Mouse (Mus musculus) hindbrain, embryonic 14.5 days (tissue): ENCODE results near the gene Hmgb1. TPM values are rescaled to one million over a fixed set of nuclear protein-coding genes. Genes with fewer than 3 reads are reported as not detected.

Experiments
- ATAC-seq: fragments of 200-750 bp; cut with Nextera tagmentation; 2 replicates; pipeline ENCODE4 v1.8.0; 2017; ENCODE audit warnings: moderate number of reproducible peaks, mild to moderate bottlenecking, moderate TSS enrichment, moderate library complexity; ENCODE audit not compliant: low FRiP score
- DNase-seq: peaks from one replicate; pipeline ENCODE4 v3.0.0-alpha.2; 2015; ENCODE audit warnings: low spot score
- H3K27ac ChIP-seq: fragments of 300-500 bp; sonication (generic); 2 replicates; pipeline ENCODE4 v1.5.1; 2014; ENCODE audit warnings: mild to moderate bottlenecking, moderate library complexity
- H3K27me3 ChIP-seq: fragments of 300-500 bp; sonication (generic); 2 replicates; pipeline ENCODE4 v1.6.1; 2014; ENCODE audit warnings: mild to moderate bottlenecking, low read length, mixed read lengths; ENCODE audit not compliant: control insufficient read depth, insufficient read depth
- H3K36me3 ChIP-seq: fragments of 300-500 bp; sonication (generic); replicated peaks from 2 replicates; pipeline ENCODE4 v1.6.1; 2014; ENCODE audit not compliant: control insufficient read depth, insufficient read depth
- H3K4me1 ChIP-seq: fragments of 300-500 bp; sonication (generic); replicated peaks from 2 replicates; pipeline ENCODE4 v1.6.1; 2014; ENCODE audit warnings: antibody characterized with exemption, low read length, mixed read lengths; ENCODE audit not compliant: control insufficient read depth, insufficient read depth
- H3K4me2 ChIP-seq: fragments of 300-500 bp; sonication (generic); replicated peaks from 2 replicates; pipeline ENCODE4 v1.6.1; 2014; ENCODE audit warnings: mild to moderate bottlenecking, moderate library complexity
- H3K4me3 ChIP-seq: fragments of 300-500 bp; sonication (generic); replicated peaks from 2 replicates; pipeline ENCODE4 v1.5.1; 2014; ENCODE audit warnings: mild to moderate bottlenecking, low read length
- H3K9ac ChIP-seq: fragments of 300-500 bp; sonication (generic); 2 replicates; pipeline ENCODE4 v1.6.1; 2014
- H3K9me3 ChIP-seq: fragments of 300-500 bp; sonication (generic); 2 replicates; pipeline ENCODE4 v1.6.1; 2016; ENCODE audit warnings: low read length; ENCODE audit not compliant: control insufficient read depth
- WGBS: fragments of 180-500 bp; shearing (Covaris S2); extraction: QIAGEN DNeasy Blood & Tissue Kit; methylation state at CpG from one replicate; pipeline ENCODE4 v1.1.7; 2014; 5-methylcytosine and 5-hydroxymethylcytosine counted together
- polyA plus RNA-seq: library from polyadenylated mRNA; unstranded; fragments of >200 nt; fragmentation: Nextera tagmentation; extraction: Ambion mirVana; gene quantifications from 2 replicates; pipeline ENCODE4 v1.2.1, GENCODE M21; 2014

Hmgb1 gene
- polyA plus RNA-seq, 1 experiment from 2014 or later = 792 TPM

DNA sequence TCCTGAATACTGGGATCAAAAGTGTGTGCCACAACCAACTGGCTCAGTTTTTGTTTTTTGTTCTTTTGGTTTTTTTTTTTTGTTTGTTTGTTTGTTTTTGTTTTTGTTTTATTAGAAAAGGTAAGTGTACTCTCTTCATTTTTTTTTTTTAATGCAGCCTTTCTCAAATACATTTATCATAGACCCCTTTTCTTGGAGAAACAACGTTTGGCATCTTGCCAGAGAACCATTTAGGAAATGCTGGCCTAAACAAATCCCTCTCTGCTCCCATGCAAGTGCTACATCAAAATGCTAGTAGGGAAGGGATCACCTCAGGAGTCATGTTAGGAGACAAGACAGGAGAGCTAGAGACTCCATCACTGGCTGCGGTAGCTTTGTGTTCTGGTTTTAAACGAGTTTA is 76.7 kb downstream of the Hmgb1 start:
- Histone ChIP-seq H3K27me3 (no peaks in the 10 kb centered on the region), H3K4me1 (0 out of 2 replicates have a peak, but pooled peaks cover 3% of the 10 kb centered on the region), H3K4me3 (no peak overlapping the region), H3K27ac (no peak overlapping the region), H3K9ac (no peak overlapping the region), H3K36me3 (no peaks in the 10 kb centered on the region), H3K9me3 (no peaks in the 10 kb centered on the region), H3K4me2 (no peak overlapping the region)
- WGBS = 66% methylated on average over 3 of the region's 3 CpGs
- ATAC-seq = no peak
- no peak for DNase-seq

DNA sequence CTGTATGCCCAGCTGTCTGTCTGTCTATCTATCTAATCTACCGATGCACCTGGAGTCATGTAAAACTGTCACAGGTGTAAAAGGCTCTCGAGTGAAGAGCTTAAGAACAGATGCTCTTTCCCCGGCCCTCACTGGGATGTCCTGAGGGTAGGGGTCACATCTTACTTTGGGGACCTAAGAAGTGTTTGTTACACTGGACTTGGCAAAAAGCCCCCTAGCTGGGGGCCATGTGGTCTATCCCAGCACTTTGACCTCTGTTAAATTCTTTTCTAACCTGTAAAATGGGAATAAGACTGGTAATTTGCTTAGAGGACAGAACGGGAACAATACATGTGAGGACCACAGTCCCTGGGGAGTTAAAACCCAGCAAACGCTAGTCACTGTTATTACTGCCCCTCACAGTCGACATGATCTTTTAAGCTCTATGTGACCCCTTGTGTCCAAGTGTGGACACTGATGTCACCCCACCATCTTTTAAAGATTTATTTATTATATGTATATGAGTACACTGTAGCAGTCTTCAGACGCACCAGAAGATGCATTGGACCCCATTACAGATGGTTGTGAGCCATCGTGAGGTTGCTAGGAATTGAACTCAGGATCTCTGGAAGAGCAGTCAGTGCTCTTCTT is 80.1 kb downstream of the Hmgb1 start:
- no peak for ATAC-seq
- Histone ChIP-seq H3K4me2 (no peak overlapping the region), H3K9ac (no peak overlapping the region), H3K27ac (no peak overlapping the region), H3K4me3 (no peak overlapping the region), H3K9me3 (no peaks in the 10 kb centered on the region), H3K27me3 (no peaks in the 10 kb centered on the region), H3K4me1 (0 out of 2 replicates have a peak, but pooled peaks cover 3% of the 10 kb centered on the region), H3K36me3 (no peaks in the 10 kb centered on the region)
- DNase-seq = no peak
- WGBS = 86% methylated on average over 8 of the region's 8 CpGs

DNA sequence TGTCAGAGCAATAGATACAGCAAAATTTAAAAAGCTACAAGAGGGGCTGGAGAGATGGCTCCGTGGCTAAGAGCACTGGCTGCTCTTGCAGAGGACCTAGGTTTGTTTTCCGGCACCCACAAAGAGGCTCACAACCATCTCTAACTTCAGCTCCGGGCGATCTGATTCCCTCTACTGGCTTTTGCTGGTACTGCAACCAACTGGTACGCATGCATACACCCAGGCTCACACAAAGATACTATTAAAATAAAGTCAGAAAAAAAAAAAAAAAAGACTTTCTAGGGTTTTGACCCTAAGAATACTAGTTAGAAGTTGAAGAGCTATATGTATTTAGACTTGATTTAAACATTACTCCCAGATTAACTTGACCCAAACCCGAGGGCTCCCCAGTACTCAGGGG is 82.4 kb downstream of the Hmgb1 start:
- no peak for ATAC-seq
- 87% methylated on average over 6 of the region's 6 CpGs for WGBS
- H3K27ac ChIP-seq = no peak overlapping the region
- H3K27me3 ChIP-seq = no peaks in the 10 kb centered on the region
- H3K4me3 ChIP-seq = no peak overlapping the region
- no peak overlapping the region for H3K9ac ChIP-seq
- no peak overlapping the region for H3K4me2 ChIP-seq
- no peaks in the 10 kb centered on the region for H3K9me3 ChIP-seq
- H3K4me1 ChIP-seq = 0 out of 2 replicates have a peak, but pooled peaks cover under 1% of the 10 kb centered on the region
- DNase-seq = no peak
- no peaks in the 10 kb centered on the region for H3K36me3 ChIP-seq

DNA sequence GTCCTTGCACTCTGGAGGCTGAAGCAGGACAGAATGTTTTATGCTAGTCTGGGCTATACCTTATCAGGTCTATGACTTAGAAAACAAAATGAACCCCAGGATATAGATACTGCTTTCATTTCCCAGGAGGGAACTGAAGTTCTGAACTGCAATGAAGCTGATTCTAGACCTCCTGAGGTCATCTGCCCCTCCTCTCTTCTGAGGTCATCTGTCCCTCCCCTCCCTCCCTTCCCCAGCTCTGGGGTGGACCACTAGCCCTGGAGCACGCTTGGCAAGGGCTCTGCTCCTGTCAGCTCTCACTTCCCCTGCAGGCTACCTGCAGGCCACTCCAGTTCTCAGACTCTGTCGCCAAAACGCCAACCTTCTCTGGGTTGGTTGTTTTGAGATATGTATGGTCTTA is 84.2 kb downstream of the Hmgb1 start:
- no peak overlapping the region for H3K9ac ChIP-seq
- WGBS = 67% methylated on average over 3 of the region's 3 CpGs
- no peaks in the 10 kb centered on the region for H3K9me3 ChIP-seq
- H3K4me3 ChIP-seq = no peak overlapping the region
- no peaks in the 10 kb centered on the region for H3K4me1 ChIP-seq
- H3K36me3 ChIP-seq = no peaks in the 10 kb centered on the region
- no peak for DNase-seq
- no peaks in the 10 kb centered on the region for H3K27me3 ChIP-seq
- ATAC-seq = no peak
- H3K4me2 ChIP-seq = no peak overlapping the region
- no peak overlapping the region for H3K27ac ChIP-seq

DNA sequence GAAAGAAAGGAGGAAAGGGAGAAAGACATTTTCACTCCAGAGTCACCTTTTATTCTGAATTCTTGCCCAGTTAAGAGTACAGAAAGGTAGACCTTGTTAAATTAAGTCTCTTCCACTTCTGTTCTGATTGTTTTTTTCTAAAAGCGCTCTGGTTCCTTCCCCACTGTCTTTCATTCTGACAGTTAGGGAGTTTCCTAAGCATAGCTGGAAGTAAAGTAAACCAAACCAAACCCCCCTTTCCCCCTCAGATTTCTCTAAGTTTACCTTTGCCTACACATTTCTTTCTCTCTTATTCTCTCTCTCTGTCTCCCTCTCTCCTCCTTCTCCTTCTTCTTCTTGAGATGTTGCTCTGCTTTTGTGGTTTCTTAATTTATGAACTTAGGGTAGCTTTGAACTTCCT is 85.3 kb downstream of the Hmgb1 start:
- no peak overlapping the region for H3K4me3 ChIP-seq
- H3K9ac ChIP-seq = no peak overlapping the region
- H3K36me3 ChIP-seq = no peaks in the 10 kb centered on the region
- no peak overlapping the region for H3K27ac ChIP-seq
- no peaks in the 10 kb centered on the region for H3K9me3 ChIP-seq
- 91% methylated on average over 1 of the region's 1 CpGs for WGBS
- H3K27me3 ChIP-seq = no peaks in the 10 kb centered on the region
- H3K4me1 ChIP-seq = no peaks in the 10 kb centered on the region
- no peak for DNase-seq
- H3K4me2 ChIP-seq = no peak overlapping the region
- no peak for ATAC-seq

DNA sequence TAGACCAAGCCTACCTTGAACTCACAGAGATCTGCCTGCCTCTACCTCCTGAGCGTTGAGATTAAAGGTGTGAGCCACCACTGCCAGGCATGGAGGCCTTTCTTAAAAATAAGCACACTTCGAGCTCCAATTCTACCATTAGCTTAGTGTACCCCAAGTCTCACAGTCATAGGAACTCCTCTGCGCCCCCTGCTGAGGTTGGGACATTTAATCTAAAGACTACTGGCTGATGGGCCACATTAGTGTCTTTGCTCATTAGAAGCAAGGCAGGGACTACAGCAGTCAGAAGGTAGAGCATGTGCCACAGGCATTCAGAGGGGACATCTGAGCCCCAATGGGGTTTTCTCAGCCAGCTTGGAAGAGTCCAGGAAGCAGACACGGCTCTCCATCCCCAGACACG is 86.4 kb downstream of the Hmgb1 start:
- DNase-seq (no peak), ATAC-seq (no peak)
- Histone ChIP-seq H3K4me2 (no peak overlapping the region), H3K27ac (no peak overlapping the region), H3K9me3 (no peaks in the 10 kb centered on the region), H3K36me3 (no peaks in the 10 kb centered on the region), H3K4me1 (no peaks in the 10 kb centered on the region), H3K27me3 (no peaks in the 10 kb centered on the region), H3K9ac (no peak overlapping the region), H3K4me3 (no peak overlapping the region)
- WGBS = 92% methylated on average over 5 of the region's 5 CpGs

DNA sequence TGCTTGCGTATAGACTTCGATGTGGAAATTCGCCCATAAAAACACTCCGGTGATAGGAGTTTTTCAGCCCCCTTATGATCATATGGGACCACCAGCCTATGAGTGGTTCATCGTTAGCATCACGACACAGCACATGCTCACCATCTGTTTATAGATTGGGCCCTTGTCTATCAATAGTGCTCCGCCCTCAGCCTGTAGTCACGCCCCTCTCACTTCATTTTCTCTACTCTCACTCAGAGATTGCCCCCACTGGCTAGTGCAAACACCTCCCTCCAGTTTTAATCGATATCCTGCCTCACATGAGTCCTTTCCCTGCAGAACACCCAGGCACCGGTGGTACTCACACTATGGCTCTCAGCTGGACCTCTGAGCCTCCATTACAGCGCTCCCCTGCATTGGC is 88.0 kb downstream of the Hmgb1 start:
- no peaks in the 10 kb centered on the region for H3K36me3 ChIP-seq
- no peak overlapping the region for H3K27ac ChIP-seq
- no peak overlapping the region for H3K4me2 ChIP-seq
- WGBS = 81% methylated on average over 11 of the region's 11 CpGs
- no peak overlapping the region for H3K9ac ChIP-seq
- ATAC-seq (no peak), DNase-seq (no peak)
- H3K27me3 ChIP-seq = no peaks in the 10 kb centered on the region
- H3K9me3 ChIP-seq = no peaks in the 10 kb centered on the region
- no peaks in the 10 kb centered on the region for H3K4me1 ChIP-seq
- H3K4me3 ChIP-seq = no peak overlapping the region

DNA sequence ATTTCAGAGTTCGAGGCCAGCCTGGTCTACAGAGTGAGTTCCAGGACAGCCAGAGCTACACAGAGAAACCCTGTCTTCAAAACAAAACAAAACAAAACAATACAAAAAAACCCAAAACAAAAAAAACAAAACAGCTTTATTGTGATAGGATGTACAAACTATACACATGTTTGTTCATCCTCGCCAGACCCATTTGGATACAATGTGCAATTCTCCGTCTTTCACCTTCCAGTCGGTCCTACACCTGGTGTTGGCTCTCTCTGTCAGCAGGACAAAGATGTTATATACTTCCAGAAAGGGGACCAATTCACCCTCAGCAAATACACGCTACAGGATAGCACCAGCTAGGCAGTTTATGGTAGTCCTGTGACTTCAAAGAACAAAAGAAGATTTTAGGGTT is 91.4 kb downstream of the Hmgb1 start:
- Histone ChIP-seq H3K36me3 (no peaks in the 10 kb centered on the region), H3K9me3 (no peaks in the 10 kb centered on the region), H3K4me1 (no peaks in the 10 kb centered on the region), H3K27ac (no peak overlapping the region), H3K27me3 (no peaks in the 10 kb centered on the region), H3K9ac (no peak overlapping the region), H3K4me3 (no peak overlapping the region), H3K4me2 (no peak overlapping the region)
- ATAC-seq (no peak), DNase-seq (no peak)
- WGBS = 87% methylated on average over 5 of the region's 5 CpGs

DNA sequence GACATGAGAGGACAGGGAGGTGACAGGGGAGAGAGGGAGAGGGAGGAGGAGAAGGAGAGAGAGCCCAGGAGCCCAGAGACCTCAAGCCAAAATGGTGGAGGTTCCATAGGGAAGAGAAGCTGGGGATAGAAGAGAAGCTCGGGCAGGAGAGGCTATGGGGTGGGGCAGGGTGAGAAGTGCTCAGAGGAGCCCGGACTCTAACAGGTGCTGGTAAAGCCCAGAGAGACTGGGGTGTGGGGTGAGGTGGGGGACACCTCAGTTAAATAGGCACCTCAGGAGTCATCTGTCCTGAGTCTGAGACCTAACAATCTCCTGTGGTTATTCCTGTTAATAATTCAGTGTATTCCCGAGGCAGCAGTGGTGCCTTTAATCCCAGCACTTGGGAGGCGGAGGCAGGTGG is 91.8 kb downstream of the Hmgb1 start:
- no peak overlapping the region for H3K9ac ChIP-seq
- H3K27me3 ChIP-seq = no peaks in the 10 kb centered on the region
- H3K4me3 ChIP-seq = no peak overlapping the region
- no peak overlapping the region for H3K27ac ChIP-seq
- ATAC-seq = no peak
- 90% methylated on average over 4 of the region's 4 CpGs for WGBS
- no peak overlapping the region for H3K4me2 ChIP-seq
- no peaks in the 10 kb centered on the region for H3K4me1 ChIP-seq
- H3K36me3 ChIP-seq = no peaks in the 10 kb centered on the region
- H3K9me3 ChIP-seq = no peaks in the 10 kb centered on the region
- no peak for DNase-seq

DNA sequence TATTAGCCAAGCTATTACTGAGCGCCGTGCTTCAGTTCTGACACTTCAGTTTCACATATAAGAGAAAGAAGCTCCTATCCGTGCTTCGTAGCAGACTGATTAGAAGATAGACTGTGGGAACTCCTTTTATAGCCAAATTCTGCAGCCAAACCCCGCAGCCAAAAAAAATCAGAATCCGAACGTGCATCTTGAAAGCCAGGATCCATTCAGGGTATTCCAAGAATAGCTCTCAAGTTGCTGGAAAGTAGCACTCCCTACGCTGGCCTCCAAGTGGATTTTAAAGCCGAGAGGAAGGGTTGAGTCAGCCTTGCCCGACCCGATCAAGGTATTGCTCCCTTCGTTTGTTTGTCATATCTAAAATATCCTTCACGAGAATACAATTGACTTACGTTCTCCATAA is 93.0 kb downstream of the Hmgb1 start:
- H3K27ac ChIP-seq = no peak overlapping the region
- H3K27me3 ChIP-seq = no peaks in the 10 kb centered on the region
- no peak overlapping the region for H3K4me3 ChIP-seq
- no peak overlapping the region for H3K9ac ChIP-seq
- H3K9me3 ChIP-seq = no peaks in the 10 kb centered on the region
- WGBS = 92% methylated on average over 14 of the region's 14 CpGs
- no peak for ATAC-seq
- no peak for DNase-seq
- H3K4me2 ChIP-seq = no peak overlapping the region
- H3K36me3 ChIP-seq = no peaks in the 10 kb centered on the region
- H3K4me1 ChIP-seq = no peaks in the 10 kb centered on the region
